Mouse (Mus musculus) thymus, postnatal 36 days (tissue): ENCODE data around the gene Hoxc10.
A peak's percentile ranks its signal among the peaks of the same experiment; 100 is the strongest.

Experiments
- DNase-seq, 2 experiments: peaks; one replicate each; pipeline ENCODE4 v3.0.0; 2022; ENCODE audit warnings: mixed read lengths in 2 of 2

Gene Hoxc10

DNA sequence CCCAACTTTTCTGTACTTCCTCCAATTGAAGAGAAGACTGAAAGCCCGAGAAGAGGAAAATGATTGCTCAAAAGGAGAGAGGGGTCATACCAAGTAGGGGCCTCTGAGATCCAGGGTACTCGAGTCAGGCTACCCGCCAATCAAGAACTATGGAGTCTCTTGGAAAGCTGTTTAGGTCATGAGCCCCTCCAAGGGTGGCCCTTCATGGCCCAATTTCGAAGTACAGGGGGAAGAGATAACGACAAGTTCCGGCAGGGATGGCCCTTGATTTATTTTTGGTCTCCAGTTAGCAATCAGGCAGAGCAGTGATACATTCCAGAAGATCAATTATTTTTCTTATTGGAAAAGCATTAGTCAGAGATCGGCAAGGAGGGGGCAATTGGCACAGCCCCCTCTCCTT, 25.2 kb downstream of the Hoxc10 start:
- no peak for DNase-seq

- no peak for DNase-seq
Observed at GRCm38 (mm10) chr15:102992206-102992605, 25.6 kb downstream of the Hoxc10 start.

DNA sequence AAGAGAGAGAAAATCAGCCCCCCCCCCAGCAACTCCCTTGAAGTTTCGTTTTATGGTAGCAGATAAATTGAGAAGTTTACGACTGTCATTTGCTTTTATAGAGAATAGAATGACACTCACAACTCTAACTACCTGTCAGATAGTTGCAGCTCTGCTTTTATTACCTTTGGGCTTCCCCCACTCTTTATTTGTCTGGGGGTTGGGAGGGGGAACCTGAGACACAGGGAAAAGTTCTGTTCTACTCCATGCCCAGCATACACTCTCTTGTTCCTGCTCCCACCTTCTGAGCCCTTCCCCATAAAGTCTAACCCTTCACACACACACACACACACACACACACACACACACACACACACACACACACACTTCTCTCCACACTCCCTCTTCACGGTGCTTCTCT, 26.3 kb downstream of the Hoxc10 start:
- DNase-seq = no peak

- DNase-seq = no peak
Observed at GRCm38 (mm10) chr15:102996548-102996947, 30.0 kb downstream of the Hoxc10 start.

DNA sequence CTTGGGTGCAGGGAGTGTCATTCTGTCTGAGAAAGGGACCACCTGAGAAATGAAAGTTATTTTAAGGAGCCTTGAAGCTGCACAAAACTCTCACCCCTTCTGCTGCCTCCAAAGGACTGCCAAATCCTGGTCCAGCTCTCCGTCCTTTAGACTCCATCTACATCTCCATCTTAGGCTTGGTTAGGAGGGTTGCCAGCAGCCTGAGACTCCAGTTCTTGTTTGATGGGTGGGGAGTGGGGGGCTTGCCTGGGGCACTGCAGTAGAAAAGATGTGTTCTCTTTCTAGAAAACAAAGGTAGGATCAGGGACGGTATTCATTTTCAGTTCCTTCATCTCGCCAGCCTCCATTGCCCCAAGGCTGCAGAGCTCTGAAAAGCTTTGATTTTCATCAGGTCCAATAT, 30.8 kb downstream of the Hoxc10 start:
- DNase-seq = no peak

DNA sequence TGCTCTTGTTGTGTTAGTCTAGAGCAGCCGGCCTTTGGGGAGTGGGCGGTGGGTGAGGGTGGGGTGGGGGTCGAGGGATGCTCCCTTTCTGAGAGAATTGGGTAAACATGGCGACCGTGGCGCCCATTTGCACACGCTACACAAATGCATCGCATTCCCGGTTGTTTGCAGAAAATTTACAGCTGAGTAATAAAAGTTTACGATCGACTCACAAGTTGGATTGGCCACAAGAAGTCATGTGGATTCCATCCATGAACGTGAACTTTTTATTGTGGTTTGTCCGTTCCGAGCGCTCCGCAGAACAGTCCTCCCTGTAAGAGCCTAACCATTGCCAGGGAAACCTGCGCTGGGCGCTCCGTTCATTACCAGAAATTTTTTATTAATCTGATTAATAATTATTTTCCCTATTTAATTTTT, 31.4 kb downstream of the Hoxc10 start, which contains the start of gene Hoxc6:
Gene Hoxc6 (plus strand): TSS at position 319 of the 417 bp plus-strand sequence.
- no peak for DNase-seq

DNA sequence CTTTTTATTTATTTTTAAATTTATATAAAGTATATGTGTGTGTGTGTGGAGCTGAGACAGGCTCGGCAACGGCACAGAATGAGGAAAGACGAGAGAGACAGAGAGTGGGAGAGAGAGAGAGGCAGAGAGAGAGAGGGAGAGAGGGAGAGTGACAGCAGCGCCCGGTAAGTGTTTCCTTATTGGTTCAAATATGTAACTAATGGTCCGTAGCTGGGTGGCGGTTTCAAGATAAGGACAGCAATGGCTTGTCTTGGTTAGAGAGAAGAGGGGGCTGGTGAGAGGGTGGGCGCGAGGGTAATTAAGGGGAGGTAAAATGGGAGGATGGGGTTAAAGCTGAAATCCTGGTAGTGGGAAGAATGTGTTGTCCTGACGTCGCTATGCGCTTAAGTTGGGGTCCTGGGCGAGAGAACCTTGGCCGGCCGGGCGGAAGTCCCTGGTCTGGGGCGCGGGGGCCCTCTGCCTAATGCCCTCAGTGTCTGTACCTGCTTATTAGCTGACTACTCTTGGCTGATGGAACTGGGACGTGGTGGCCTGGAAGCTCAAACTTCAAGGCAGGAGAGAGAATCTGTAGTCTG, 32.1 kb downstream of the Hoxc10 start:
- DNase-seq = no peak

GRCm38 (mm10) chr15:102999183-102999831, 32.7 kb downstream of the Hoxc10 start:
- DNase-seq = peak; percentile 21 to 27

GRCm38 (mm10) chr15:102999955-103000354, 33.4 kb downstream of the Hoxc10 start:
- DNase-seq = no peak

GRCm38 (mm10) chr15:103000501-103000901, 33.9 kb downstream of the Hoxc10 start:
- DNase-seq = no peak

GRCm38 (mm10) chr15:103001370-103001769, 34.8 kb downstream of the Hoxc10 start:
- no peak for DNase-seq

GRCm38 (mm10) chr15:103002156-103002555, 35.6 kb downstream of the Hoxc10 start:
- no peak for DNase-seq

GRCm38 (mm10) chr15:103002821-103003448, 36.3 kb downstream of the Hoxc10 start:
- no peak for DNase-seq

DNA sequence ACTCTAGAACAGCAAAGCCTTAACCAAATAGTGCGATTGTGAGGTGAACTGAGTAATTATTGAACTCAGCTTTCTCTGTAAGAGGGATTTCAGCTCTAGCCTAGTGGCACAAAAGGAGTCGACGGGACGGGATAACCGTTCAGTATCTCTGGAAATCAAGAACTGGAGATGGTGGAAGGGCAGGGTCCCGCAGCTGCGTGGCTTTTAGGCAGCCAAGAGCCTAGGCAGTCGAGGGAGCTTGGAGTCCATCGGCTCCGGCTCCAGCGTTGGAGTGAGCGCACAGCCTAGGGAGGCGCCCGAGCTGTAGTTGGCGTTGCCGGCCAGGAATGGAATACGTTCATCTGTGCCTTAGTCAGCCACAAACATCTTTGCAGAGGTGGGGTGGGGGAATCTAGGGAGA, 38.7 kb downstream of the Hoxc10 start:
- DNase-seq = no peak

GRCm38 (mm10) chr15:103005797-103006196, 39.2 kb downstream of the Hoxc10 start:
- no peak for DNase-seq

- DNase-seq = no peak
Observed at GRCm38 (mm10) chr15:103006326-103006725, 39.7 kb downstream of the Hoxc10 start.

DNA sequence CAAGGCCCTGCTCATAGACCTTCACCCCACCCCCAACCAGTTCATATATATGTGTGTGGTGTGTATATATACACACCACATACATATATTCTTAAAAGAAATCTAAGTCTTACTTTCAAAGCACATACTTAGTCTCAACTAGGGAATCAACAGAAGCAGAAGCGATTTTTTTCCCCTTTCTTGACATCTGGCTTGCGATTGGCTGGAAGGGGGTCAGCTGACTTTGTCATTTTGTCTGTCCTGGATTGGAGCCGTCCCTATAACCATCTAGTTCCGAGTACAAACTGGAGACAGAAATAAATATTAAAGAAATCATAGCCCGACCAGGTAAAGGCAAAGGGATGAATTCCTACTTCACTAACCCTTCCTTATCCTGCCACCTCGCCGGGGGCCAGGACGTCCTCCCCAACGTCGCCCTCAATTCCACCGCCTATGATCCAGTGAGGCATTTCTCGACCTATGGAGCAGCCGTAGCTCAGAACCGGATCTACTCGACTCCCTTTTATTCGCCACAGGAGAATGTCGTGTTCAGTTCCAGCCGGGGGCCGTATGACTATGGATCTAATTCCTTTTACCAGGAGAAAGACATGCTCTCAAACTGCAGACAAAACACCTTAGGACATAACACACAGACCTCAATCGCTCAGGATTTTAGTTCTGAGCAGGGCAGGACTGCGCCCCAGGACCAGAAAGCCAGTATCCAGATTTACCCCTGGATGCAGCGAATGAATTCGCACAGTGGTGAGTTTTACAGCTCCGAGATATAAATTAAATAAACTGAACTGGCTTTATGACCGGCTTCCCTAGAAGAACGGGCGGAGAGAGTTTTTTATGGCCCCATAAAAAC, 42.9 kb downstream of the Hoxc10 start:
- DNase-seq = no peak

DNA sequence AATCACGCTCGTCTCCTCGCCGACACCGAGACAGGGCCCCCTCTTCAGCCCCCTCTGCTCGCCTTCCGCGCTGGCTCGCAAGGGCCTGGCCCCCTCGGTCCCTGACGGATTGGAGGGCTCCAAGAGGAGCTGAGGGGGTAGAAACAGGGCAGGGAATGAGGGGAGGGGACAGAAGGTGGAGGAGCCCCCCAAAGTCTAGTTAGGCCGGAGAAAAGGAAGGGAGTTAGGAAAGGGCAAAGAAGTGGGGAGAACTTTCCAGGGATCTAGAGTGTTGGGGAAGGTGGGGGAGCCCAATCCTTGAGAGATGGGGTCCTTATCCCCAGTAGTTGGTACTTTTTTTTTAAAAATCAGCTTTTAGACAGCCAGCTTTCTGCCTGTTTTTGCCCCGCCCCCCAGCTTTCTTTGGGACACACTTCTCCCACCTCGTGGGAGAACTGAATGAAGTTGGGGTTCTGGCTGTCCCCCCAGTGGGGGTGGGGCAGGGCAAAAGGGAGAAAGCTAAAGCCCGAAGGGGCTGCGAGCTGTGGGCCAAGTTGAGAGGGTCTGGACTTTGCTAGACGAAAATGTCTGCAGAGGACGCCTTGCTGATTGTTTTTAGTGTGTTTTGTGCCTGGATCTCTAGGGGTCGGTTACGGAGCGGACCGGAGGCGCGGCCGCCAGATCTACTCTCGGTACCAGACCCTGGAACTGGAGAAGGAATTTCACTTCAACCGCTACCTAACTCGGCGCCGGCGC, 43.7 kb downstream of the Hoxc10 start:
- DNase-seq = no peak

- no peak for DNase-seq
Observed at GRCm38 (mm10) chr15:103010847-103011555, 44.4 kb downstream of the Hoxc10 start.

GRCm38 (mm10) chr15:103011928-103012486, 45.4 kb downstream of the Hoxc10 start:
- no peak for DNase-seq

- no peak for DNase-seq
Observed at GRCm38 (mm10) chr15:103013238-103013984, 46.8 kb downstream of the Hoxc10 start.
